Mouse (Mus musculus) layer of hippocampus, adult 2 months (tissue): ENCODE data around the gene Dip2b. TPM values are rescaled to one million over a fixed set of nuclear protein-coding genes. Genes with fewer than 3 reads are reported as not detected.

Source experiments
- DNase-seq, 2 experiments: peaks; one replicate each; pipeline ENCODE4 v3.0.0; 2022; ENCODE audit warnings: low spot score in 2 of 2
- H3K27ac ChIP-seq: fragments of 200-600 bp; 2 replicates; pipeline ENCODE4 v1.8.1; 2022
- H3K4me3 ChIP-seq: fragments of 200-600 bp; 2 replicates; pipeline ENCODE4 v1.8.1; 2022; ENCODE audit warnings: mild to moderate bottlenecking
- CTCF ChIP-seq: fragments of 200-600 bp; conservative IDR thresholded peaks from 2 replicates; pipeline ENCODE4 v1.8.1; 2022; ENCODE audit warnings: antibody characterized with exemption, mild to moderate bottlenecking, moderate library complexity
- total RNA-seq, 2 experiments: library from RNA; stranded (reverse); gene quantifications; 2 replicates each; pipeline ENCODE4 v1.2.3; 2021

Gene Dip2b
- total RNA-seq, 2 experiments from 2014 or later, result 47.7 to 51.3 TPM

GRCm38 (mm10) chr15:100081478-100081998, 43.1 kb downstream of the Dip2b start:
- no peak for DNase-seq
- H3K4me3 ChIP-seq, result no peak overlapping the region
- TF ChIP-seq CTCF, result no peak
- H3K27ac ChIP-seq, result peak overlapping the region; percentile 40

GRCm38 (mm10) chr15:100082052-100082451, 43.6 kb downstream of the Dip2b start:
- H3K4me3 ChIP-seq, result no peak overlapping the region
- no peak for DNase-seq
- peak overlapping the region; percentile 40 for H3K27ac ChIP-seq
- TF ChIP-seq CTCF, result no peak

DNA sequence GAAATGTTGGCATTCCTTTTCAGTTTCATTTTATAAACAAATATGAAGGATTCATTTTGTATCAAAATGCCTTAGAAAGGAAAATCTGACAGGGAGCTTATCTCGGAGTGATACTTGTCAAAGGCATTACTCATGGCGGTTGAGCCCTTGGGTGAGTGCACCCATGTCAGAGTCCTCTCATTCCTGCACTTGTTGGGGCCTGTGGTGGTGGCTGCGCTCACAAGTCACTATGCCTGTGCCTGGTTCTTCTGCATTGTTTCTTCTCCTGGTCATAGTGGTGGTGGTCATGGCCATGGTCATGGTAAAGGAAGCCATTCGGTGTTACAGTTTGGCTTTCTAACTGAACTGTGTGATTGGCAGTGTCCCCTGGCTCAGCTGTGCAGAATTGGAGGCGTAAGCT, 44.3 kb downstream of the Dip2b start:
- DNase-seq, result no peak
- Histone ChIP-seq H3K27ac (0 out of 2 replicates have a peak overlapping the region, but pooled peaks have one; percentile 40), H3K4me3 (no peak overlapping the region)
- TF ChIP-seq CTCF, result no peak

- Histone ChIP-seq H3K4me3 (no peak overlapping the region), H3K27ac (no peak overlapping the region)
- DNase-seq, result no peak
- no peak for TF ChIP-seq CTCF
These were observed 45.4 kb downstream of the Dip2b start for GRCm38 (mm10) chr15:100083882-100084281.

DNA sequence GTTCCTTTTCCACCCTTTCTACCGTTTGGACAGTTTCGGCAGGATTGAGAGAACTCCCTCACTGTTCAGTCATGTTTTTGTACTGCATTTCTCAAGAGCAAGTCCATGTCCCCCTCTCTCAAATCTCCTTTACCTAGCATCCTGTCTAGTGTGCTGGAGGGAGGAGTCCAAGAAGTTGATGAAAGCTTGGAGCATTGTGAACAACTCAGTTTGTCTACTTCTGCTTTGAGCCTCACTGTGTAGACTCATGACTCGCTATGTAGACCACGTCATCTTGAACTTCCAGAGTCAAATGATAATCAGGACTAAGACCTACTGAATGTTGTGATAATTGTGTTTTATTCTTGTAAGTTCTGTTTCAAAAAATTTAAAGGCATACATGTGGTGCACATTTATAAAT, 46.4 kb downstream of the Dip2b start:
- Histone ChIP-seq H3K4me3 (no peak overlapping the region), H3K27ac (no peak overlapping the region)
- DNase-seq, result no peak
- no peak for TF ChIP-seq CTCF

GRCm38 (mm10) chr15:100088021-100088420, 49.6 kb downstream of the Dip2b start:
- no peak for TF ChIP-seq CTCF
- H3K27ac ChIP-seq, result peak overlapping the region; percentile 2; the same call in 1 of the 2 replicates
- no peak for DNase-seq
- no peak overlapping the region for H3K4me3 ChIP-seq

DNA sequence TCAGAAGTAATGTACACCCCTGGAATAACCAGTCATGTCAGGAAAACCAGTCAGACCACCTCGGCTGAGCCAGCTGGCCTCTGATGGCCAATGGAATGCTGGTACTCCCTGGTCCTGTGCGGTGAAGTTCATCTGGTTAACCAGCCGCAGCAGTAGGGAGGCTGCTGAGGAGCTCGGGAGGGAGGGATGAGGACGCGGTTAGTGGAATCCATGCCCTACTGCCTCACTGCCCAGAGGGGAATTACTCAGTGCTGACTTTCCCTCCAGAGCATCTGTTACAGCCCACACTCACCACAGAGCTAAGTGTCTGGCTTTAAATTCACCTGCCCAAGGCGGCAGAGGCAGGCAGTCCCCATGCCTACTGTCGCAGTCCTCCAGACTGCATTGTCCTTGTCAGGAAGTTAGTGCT, 51.2 kb downstream of the Dip2b start:
- peak; percentile 34; the same call in 1 of the 2 replicates for TF ChIP-seq CTCF
- DNase-seq, result no peak
- Histone ChIP-seq H3K4me3 (no peak overlapping the region), H3K27ac (peak overlapping the region; percentile 43; the same call in 1 of the 2 replicates)

DNA sequence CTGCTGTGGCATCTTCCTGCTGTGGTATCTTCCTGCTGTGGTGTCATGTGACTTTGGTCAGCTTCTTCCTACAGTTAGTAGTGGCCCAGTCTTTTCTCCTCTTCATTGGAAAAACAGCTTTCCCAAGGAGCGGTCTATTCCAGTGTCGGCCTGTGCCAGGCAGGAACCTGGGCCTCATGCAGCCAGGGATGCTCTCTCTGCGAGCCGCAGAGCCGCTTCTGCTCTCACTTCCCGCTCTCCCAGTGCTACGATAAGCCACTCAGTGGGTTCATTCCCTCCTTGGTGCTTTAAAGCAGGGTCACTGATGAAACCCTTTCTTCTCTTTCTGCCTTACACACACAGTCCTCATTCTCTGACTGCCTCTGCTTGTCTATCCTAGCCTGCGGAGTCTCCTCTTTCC, 53.4 kb downstream of the Dip2b start:
- H3K27ac ChIP-seq, result peak overlapping the region; percentile 60
- no peak overlapping the region for H3K4me3 ChIP-seq
- DNase-seq, result no peak
- TF ChIP-seq CTCF, result no peak

- H3K27ac ChIP-seq, result peak overlapping the region; percentile 60
- H3K4me3 ChIP-seq, result peak overlapping the region; percentile 9; the same call in 1 of the 2 replicates
- TF ChIP-seq CTCF, result no peak
- peak in 1 of 2 experiments; percentile 27 for DNase-seq
These were observed 53.8 kb downstream of the Dip2b start for GRCm38 (mm10) chr15:100092258-100092657.

DNA sequence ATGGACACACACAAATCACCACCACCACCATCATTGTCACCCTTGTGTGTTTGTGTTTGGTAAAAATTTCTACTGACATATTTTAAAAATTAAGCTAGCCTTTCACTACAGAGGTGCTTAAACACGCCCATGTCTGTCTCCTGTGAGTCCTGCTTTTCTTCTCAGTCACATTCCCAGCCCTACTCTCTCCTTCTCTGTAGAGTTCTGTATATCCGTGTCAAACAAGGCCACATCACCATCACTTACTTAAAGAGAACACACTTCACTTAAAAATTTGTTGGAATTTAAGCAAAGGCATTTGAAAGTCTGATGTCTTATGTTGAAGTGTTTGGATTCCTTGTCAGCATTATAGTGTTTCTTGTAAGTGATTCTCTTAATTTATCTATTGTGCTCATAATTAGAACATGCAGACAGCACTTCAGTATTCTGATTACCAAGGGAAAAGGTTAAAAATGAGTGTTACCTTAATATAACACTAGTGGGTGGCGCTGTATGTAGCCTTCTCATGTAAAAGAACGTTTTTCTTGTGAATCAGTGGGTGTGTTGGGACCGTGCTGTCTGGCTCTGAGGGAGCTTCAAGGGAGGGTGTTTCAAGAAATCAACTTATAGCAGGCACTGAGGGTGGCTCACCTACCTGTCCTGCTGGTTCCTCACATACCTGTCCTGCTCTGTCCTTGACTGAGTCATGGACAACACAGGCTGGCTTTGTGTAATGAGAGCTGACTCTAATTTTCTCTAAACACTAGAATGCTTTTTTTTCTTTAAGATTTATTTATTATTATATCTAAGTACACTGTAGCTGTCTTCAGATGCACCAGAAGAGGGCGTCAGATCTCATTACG, 58.3 kb downstream of the Dip2b start:
- no peak for TF ChIP-seq CTCF
- H3K4me3 ChIP-seq, result no peak overlapping the region
- H3K27ac ChIP-seq, result no peak overlapping the region
- no peak for DNase-seq

GRCm38 (mm10) chr15:100100336-100100735, 61.9 kb downstream of the Dip2b start:
- no peak for DNase-seq
- no peak for TF ChIP-seq CTCF
- H3K27ac ChIP-seq, result no peak overlapping the region; the same call in 1 of the 2 replicates
- no peak overlapping the region for H3K4me3 ChIP-seq

- TF ChIP-seq CTCF, result no peak
- no peak overlapping the region for H3K27ac ChIP-seq
- no peak overlapping the region for H3K4me3 ChIP-seq
- no peak for DNase-seq
These were observed 62.7 kb downstream of the Dip2b start for GRCm38 (mm10) chr15:100101206-100101605.

DNA sequence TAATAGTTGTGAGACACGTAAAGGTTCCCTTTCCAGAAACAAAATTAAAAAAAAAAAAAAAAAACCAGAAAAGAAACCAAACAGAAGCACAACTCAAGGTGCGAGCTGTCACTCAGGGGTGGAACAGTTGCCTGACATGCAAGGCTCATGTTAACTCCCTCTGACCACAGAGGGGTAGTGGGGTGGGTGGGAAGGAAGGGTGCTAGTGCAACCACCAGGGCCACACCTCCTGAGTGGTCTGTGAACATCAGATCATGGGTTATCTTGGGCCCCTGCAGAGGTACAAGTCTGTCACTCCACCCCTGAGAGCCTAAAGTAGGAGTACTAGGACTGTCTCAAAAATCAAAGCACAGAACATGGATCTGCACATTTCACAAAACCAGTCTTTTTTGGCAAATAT, 65.7 kb downstream of the Dip2b start:
- Histone ChIP-seq H3K4me3 (no peak overlapping the region), H3K27ac (no peak overlapping the region)
- TF ChIP-seq CTCF, result no peak
- DNase-seq, result no peak
